Mouse (Mus musculus) megakaryocyte, embryonic 14.5 days (primary cell): ENCODE measurements around the gene Foxo3.

Experiments used
- FLI1 ChIP-seq: IDR thresholded peaks from 2 replicates; pipeline ENCODE4 v1.6.1; 2012; ENCODE audit warnings: low read length, inconsistent platforms, mixed read lengths
- GATA1 ChIP-seq: IDR thresholded peaks from 3 replicates; pipeline ENCODE4 v1.6.1; 2012; ENCODE audit warnings: mixed read lengths, low read length, inconsistent platforms, borderline replicate concordance

- TF ChIP-seq GATA1: no peak
- no peak for TF ChIP-seq FLI1
Measured at GRCm38 (mm10) chr10:42242484-42242883, 34.1 kb downstream of the Foxo3 start.
